Mouse (Mus musculus): ENCODE data around the gene Rpa2.
"Not testable (repeated sequence)": the region's sequence is repeated elsewhere in the genome, so short reads cannot be mapped to it uniquely, and the experiment has no call there.

Gene Rpa2

DNA sequence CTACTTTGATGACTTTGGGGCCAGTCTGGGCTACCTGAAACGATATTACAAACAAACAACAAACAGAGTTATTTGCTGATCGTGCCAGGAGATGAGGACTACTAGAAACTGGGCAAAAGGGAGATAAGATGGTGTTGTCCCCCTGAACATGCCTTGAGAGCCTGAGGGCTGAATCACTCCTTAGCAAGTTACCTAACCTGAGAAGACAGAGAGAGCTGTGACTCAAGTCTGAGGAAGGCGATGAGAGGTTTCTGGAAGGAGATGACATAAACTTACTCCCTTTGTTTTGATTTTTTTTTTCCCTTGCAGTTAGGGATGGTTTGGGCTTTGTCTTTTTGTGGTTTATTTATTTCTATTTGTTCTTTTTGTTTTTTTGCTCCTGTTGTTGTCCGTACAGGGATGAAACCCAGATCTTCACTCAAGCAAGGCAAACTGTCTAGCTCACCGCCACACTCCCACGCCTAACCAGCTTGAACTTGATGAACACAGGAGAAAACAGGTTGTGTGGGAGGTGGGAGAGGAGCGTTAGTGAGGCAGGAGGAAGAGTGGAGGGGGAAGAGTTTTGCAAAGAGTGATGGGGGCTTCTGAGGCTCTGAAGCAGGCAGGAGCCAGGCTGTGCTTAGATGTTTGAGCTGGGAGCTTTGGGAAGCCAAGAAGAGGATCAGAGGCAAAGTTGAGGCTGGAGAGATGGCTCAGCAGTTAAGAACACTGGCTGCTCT is 10.3 kb upstream of the Rpa2 start:
- in situ Hi-C loops (cut with MboI; ENCODE audit: unreplicated experiment in 2 of 2): no loop called here

GRCm38 (mm10) chr4:132760296-132760695 is 7.8 kb upstream of the Rpa2 start:
- in situ Hi-C loops (cut with MboI; ENCODE audit: unreplicated experiment in 2 of 2): no loop called here

GRCm38 (mm10) chr4:132762602-132763001 is 5.5 kb upstream of the Rpa2 start:
- in situ Hi-C loops (cut with MboI; ENCODE audit: unreplicated experiment in 2 of 2): no loop called here

DNA sequence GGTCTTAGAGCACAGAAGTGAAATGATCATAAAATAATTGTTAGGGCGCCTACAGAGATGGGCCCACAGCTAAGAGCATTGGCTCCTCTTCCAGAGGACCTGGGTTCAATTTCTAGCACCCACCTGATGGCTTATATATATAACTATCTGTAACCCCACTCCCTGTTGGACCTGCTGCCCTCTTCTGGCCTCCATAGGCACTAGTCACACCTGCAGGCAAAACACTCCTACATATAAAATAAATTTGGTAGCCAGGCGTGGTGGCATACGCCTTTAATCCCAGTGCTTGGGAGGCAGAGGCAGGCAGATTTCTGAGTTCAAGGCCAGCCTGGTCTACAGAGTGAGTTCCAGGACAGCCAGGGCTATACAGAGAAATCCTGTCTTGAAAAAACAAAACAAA is 5.0 kb upstream of the Rpa2 start:
- in situ Hi-C loops (cut with MboI; ENCODE audit: unreplicated experiment in 2 of 2): not testable (repeated sequence)

GRCm38 (mm10) chr4:132771776-132772175 is 3.6 kb downstream of the Rpa2 start:
- in situ Hi-C loops (cut with MboI; ENCODE audit: unreplicated experiment in 2 of 2): loop anchor here in 1 of 2 experiments (5.0 kb wide), 1 partner anchor 161 kb away; no protein-coding TSS in a partner anchor

- in situ Hi-C loops (cut with MboI; ENCODE audit: unreplicated experiment in 2 of 2): loop anchor here (5.0 kb wide), 3 partner anchors 47 to 157 kb away; no protein-coding TSS in a partner anchor
Observed at GRCm38 (mm10) chr4:132774905-132775304, 6.8 kb downstream of the Rpa2 start.

DNA sequence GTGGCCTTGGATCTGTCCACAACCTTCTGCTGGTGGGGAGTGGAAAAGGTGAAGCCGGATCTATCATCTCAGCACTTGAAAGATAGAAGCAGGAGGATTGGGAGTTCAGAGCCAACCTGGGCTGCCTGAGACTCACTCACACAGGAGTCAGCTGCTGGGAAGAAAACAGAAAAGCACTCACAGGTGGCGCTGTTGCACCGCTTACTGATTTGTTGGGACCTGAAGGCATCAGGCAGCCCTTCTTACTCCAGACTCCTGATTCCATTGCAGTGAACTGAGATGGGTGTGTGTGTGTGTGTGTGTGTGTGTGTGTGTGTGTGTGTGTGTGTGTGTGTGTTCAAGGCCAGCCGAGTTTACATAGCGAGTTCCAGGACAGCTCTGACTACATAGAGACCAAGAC is 8.6 kb downstream of the Rpa2 start:
- in situ Hi-C loops (cut with MboI; ENCODE audit: unreplicated experiment in 2 of 2): loop anchor here (5.0 kb wide), 2 partner anchors 46 to 151 kb away; no protein-coding TSS in a partner anchor

DNA sequence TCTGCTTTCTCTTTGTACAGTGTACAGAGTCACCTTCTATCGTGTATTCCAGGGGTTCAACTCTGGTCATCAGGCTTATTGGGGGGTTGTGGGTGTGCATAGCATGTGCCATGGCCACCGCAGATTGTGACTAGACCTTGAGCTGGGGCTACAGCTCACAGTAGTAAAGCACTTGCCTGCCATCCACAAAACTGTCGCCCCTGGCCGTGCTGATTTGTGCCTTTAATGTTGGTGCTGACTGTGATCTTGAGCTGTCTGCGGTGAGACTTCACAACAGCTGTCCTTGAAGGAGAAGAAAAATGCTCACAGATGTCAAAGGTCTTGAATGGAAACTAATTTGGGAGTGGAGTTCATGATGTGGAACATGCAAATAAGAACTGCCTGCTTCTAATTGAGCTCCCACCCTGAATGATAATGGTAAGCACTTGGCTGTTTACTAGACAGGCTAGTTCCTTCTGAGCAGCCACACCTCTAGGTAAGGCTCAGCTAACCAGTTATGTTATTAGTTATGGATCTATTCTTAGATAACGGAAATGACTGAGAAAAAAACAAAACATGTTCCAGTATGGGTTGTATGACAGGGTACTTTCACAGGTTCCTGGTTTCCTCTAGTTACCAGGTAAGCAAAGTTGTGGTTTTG is 10.6 kb downstream of the Rpa2 start:
- in situ Hi-C loops (cut with MboI; ENCODE audit: unreplicated experiment in 2 of 2): loop anchor here (5.0 kb wide), 2 partner anchors 44 to 149 kb away; no protein-coding TSS in a partner anchor

GRCm38 (mm10) chr4:132780288-132780687 is 12.2 kb downstream of the Rpa2 start:
- in situ Hi-C loops (cut with MboI; ENCODE audit: unreplicated experiment in 2 of 2): no loop called here

DNA sequence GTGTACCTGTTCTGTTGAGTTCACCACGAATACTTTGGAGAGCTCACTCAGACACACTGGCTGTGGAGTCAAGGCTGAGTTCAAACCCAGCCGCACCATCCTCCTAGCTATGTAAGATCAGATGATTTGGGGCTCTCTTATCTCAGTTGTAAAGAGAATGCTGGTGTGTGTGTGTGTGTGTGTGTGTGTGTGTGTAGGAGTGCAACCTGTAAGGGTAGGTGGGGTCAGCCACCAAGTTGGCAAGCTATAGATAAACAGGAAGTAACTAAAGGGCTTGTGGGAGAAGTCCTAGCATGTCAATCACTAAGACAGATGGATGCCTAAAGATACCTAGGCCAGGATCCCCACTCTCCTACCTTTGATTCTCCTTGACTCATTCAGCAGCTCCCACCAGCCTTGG is 15.6 kb downstream of the Rpa2 start:
- in situ Hi-C loops (cut with MboI; ENCODE audit: unreplicated experiment in 2 of 2): no loop called here

GRCm38 (mm10) chr4:132785228-132785627 is 17.1 kb downstream of the Rpa2 start:
- in situ Hi-C loops (cut with MboI; ENCODE audit: unreplicated experiment in 2 of 2): no loop called here

- in situ Hi-C loops (cut with MboI; ENCODE audit: unreplicated experiment in 2 of 2): no loop called here
Observed at GRCm38 (mm10) chr4:132789731-132790130, 21.6 kb downstream of the Rpa2 start.

- in situ Hi-C loops (cut with MboI; ENCODE audit: unreplicated experiment in 2 of 2): not testable (repeated sequence)
Observed at GRCm38 (mm10) chr4:132793322-132794004, 25.3 kb downstream of the Rpa2 start.

DNA sequence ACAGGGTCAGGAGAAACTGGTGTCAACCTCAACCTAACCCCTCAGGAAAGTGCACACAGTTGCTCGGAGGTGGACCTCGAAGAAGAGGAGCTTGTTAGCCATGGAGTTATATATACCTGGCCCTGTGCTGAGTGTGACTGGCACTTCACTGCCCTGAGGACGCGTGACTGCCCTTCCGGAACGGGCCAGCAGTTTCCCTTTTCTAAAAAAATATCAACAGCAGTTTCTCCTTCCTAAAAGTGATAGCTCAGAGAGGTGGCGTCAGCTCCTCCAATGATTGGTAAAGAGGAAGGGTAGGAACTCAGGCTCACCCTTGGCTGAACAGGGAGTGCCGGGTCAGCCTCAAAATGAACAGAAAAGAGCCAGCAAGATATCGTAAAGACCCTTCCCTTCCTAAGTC is 25.9 kb downstream of the Rpa2 start:
- in situ Hi-C loops (cut with MboI; ENCODE audit: unreplicated experiment in 2 of 2): no loop called here

DNA sequence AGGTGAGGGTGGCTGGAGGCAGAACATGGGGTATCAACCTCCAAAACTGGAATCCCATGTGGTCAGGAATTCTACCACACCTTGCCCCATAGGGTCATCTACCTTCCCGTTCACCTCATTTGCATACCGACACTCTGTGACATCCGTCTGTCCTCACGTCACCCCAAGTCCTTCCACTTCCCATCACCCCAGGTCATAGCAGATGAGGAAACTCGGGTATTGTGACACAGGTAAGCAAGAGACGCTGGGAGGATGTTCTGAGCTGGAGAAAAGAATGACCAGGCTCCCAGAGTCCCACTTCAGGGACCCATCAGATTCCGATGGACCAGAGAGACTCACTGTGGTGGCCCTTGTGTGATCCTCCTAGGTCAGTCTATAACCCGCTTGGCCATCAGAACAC is 26.6 kb downstream of the Rpa2 start:
- in situ Hi-C loops (cut with MboI; ENCODE audit: unreplicated experiment in 2 of 2): no loop called here

GRCm38 (mm10) chr4:132795171-132795570 is 27.0 kb downstream of the Rpa2 start:
- in situ Hi-C loops (cut with MboI; ENCODE audit: unreplicated experiment in 2 of 2): no loop called here

DNA sequence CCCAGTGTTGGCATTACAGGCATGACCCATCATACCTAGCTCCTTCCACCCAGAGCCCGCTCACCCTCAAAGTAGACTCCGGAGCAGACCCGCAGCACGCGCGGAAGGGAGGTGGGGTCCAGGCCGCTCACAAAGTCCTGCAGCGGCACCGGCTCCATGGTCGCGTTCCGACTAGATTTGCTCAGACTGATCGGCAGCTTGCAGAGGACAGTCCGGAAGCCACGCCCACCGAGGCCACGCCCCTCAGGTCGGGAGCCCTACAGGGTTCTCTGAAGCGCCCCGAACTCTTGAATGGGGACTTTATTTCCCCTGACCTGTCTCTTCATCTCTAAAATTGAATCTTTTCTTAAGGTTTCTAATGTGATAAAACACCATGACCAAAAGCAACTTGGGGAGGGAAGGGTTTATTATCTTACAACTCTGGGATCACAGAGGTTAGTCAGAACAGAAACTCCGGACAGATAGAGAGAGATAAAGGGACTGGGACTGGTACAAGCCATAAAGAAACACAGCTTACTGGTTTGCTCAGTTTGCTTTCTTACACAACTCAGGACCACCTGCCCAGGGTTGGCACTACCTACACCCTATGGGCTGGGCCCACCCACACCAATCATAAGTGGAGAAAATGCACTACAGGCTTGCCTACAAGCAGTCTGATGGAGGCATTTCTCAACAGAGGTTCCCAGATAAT is 28.2 kb downstream of the Rpa2 start, which contains the start of gene Themis2:
TSS of gene Themis2 (minus strand) at position 192 of the 691 bp plus-strand sequence.
- in situ Hi-C loops (cut with MboI; ENCODE audit: unreplicated experiment in 2 of 2): no loop called here

- in situ Hi-C loops (cut with MboI; ENCODE audit: unreplicated experiment in 2 of 2): no loop called here
Observed at GRCm38 (mm10) chr4:132797461-132797860, 29.3 kb downstream of the Rpa2 start.

GRCm38 (mm10) chr4:132798028-132798427 is 29.9 kb downstream of the Rpa2 start:
- in situ Hi-C loops (cut with MboI; ENCODE audit: unreplicated experiment in 2 of 2): no loop called here

- in situ Hi-C loops (cut with MboI; ENCODE audit: unreplicated experiment in 2 of 2): not testable (repeated sequence)
Observed at GRCm38 (mm10) chr4:132798666-132799065, 30.5 kb downstream of the Rpa2 start.

DNA sequence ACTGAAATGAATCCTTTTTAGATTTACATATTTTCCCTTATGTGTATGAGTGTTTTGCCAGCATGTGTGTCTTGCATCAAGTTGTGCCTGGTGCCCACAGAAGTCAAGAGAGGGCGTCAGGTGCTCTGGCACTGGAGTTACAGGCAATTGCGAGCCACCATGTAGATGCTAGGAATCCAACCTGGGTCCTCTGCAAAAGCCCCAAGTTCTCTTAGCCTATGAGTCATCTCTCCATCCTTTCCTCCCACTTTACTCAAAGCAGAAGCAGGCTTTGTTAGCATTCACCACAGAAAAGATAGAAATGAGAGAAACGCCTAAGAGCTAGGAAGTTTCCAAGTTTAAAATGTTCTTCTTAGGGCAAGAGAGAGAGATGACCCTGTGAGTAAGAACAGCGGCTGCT is 31.7 kb downstream of the Rpa2 start:
- in situ Hi-C loops (cut with MboI; ENCODE audit: unreplicated experiment in 2 of 2): no loop called here
